Mouse (Mus musculus): ENCODE results near the gene Tnk1.

- no peak for TF ChIP-seq TBP (IDR thresholded peaks at IDR 0.05; ENCODE audit: low read depth, low read length)
- no peak for TF ChIP-seq GABPA (IDR thresholded peaks at IDR 0.05; ENCODE audit: low read depth, low read length)
- no peak for TF ChIP-seq EP300 (IDR thresholded peaks at IDR 0.05; ENCODE audit: low read depth in 1 of 2, low read length in 2 of 2)
- no peak for TF ChIP-seq KAT2A (conservative IDR thresholded peaks at IDR 0.05; ENCODE audit: low read depth, low read length)
- TF ChIP-seq POLR2AphosphoS5 (IDR thresholded peaks at IDR 0.05; ENCODE audit: borderline replicate concordance, low read depth, low read length), result no peak
- TF ChIP-seq CTCF (IDR thresholded peaks at IDR 0.05 in 2 of 3, conservative IDR thresholded peaks at IDR 0.05 in 1 of 3; ENCODE audit: control insufficient read depth in 1 of 3, insufficient read depth in 1 of 3, low read depth in 2 of 3, low read length in 3 of 3, poor library complexity in 1 of 3, severe bottlenecking in 1 of 3), result no peak
- TF ChIP-seq E2F4 (IDR thresholded peaks at IDR 0.05; ENCODE audit: borderline replicate concordance, low read depth, low read length), result no peak
- TF ChIP-seq GATA1 (IDR thresholded peaks at IDR 0.05; ENCODE audit: low read depth, low read length), result no peak
These were observed 26.1 kb upstream of the Tnk1 start for GRCm38 (mm10) chr11:69884663-69885062.

Measured in MEL (cell line).